Mouse (Mus musculus) kidney, postnatal 10 days (tissue): ENCODE measurements around the gene Chek2.
"Not testable (repeated sequence)": the region's sequence is repeated elsewhere in the genome, so short reads cannot be mapped to it uniquely, and the experiment has no call there.

ENCODE experiments used
- DNase-seq: peaks from one replicate; pipeline ENCODE4 v3.0.0; 2021; ENCODE audit warnings: mixed read lengths

Gene Chek2

GRCm38 (mm10) chr5:110839678-110840365, at the start of gene Chek2, which contains the start of gene Hscb:
Gene Chek2 (plus strand): TSS chr5:110839979.
Gene Hscb (minus strand): TSS chr5:110839777.
- peak; percentile 98 for DNase-seq

- DNase-seq, result peak; percentile 53
These were observed 45.4 kb upstream of the Chek2 start for GRCm38 (mm10) chr5:110794363-110794762.

DNA sequence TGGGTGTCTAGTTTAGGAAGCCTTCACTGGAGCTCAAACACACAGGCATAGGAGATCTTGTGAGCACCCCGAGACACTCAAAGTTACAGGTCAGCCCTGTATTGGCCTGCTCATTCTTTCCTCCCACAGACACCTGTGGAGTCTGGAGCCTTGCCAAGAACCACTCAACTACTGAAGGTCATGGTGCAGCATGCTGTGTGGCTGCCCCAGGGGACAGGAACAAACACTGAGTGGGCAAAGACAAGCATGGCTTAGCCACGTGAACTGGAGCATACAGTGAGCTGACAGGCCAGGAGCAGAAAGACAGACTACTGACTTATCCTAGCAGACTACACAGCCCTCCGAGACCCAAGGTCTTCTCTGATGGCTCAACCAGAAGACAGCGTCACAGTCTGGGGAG, 42.1 kb upstream of the Chek2 start:
- DNase-seq, result peak; percentile 77

DNA sequence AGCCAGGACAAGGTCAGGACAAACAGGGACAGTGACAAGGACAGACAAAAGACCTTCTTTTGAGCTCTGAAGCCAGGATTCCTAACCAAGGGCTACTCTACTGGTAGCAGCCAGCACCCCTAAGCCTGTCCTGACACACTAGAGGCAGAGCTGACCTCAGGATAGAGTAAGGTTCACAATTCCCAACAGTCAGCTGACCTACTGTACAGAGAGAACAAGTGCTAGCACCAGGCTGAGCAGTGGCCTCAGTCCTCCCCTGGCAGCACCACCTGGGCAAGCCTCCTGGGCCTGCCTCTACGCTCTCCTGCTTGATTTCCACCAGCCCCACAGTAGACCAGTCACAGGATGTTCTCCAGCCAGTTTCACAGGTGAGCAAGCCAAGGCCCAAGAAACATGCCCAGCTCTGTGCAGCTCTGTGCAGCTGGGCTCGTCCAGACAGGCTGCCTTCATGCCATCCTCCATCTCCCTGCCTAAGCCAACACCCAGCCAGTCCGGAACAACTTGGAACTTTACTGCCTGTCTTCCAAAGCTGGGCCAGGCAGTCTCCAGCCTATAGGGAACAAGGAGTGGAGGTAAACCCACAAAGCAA, 38.6 kb upstream of the Chek2 start:
- no peak for DNase-seq

GRCm38 (mm10) chr5:110802186-110802585, 37.6 kb upstream of the Chek2 start:
- DNase-seq, result peak; percentile 25

- DNase-seq, result no peak
These were observed 37.0 kb upstream of the Chek2 start for GRCm38 (mm10) chr5:110802809-110803208.

- DNase-seq, result no peak
These were observed 35.6 kb upstream of the Chek2 start for GRCm38 (mm10) chr5:110804012-110804743.

GRCm38 (mm10) chr5:110806154-110806553, 33.6 kb upstream of the Chek2 start:
- DNase-seq, result no peak

GRCm38 (mm10) chr5:110806676-110807075, 33.1 kb upstream of the Chek2 start:
- no peak for DNase-seq

DNA sequence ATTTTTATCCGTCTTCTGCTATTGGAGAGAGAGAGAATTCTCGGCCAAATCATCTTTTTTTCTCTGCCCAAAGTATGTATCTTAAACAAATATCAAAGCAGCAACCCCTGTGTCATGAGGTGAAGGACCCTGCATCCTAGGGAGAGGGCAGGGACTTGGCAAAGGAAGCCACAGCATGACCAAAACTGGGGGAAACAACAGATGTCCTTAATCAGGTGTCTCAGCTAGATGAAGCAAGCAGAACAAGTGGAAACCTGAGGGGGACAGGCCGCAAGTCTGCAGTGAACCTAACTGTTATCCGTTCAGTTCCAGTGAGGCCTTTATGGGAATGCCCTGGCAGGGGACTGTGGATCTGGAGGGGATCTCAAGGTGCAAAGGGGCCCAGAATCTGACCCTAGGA, 32.3 kb upstream of the Chek2 start:
- DNase-seq, result peak; percentile 5

- peak; percentile 96 for DNase-seq
These were observed 31.6 kb upstream of the Chek2 start for GRCm38 (mm10) chr5:110808061-110808631.

DNA sequence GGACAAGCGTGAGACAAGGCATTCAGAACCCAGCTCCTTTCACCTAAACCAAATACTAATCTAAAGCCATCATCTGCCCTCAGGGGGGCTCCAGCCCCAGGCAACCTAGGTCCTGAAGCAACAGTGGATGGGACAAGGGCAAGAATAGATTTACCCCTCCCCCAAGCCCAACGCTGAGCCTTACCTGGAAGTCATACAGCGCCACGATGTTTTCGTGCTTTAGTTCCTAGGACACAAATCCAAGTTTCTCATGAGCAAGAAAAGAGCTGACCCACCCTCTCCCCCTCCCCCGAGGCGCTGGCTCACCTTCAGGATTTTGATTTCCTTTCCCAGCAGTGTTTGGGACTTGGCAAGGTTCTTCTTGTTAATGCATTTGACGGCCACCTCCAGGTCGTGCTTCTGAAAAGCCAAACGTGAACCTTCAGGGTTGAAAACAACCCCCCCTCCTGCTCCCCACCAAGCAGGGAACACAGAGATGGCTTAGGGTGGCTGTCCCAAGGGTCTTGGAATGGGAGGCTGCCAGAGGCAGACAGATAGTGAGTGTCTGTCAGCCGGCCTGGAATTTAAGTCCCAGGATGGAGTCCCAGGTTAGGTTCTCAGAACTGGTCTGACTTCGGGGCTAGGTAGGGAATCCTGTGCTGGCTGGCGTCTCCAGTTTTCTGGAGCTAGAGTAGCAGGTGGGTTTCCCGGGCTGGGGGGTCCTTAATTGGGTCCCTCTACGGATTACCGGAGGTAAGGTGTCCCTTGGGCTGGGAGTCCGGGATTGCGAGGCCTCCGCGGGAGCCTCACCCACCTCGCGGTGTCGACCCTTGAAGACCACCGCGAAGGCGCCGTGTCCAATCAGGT, 30.7 kb upstream of the Chek2 start:
- DNase-seq, result peak; percentile 53

DNA sequence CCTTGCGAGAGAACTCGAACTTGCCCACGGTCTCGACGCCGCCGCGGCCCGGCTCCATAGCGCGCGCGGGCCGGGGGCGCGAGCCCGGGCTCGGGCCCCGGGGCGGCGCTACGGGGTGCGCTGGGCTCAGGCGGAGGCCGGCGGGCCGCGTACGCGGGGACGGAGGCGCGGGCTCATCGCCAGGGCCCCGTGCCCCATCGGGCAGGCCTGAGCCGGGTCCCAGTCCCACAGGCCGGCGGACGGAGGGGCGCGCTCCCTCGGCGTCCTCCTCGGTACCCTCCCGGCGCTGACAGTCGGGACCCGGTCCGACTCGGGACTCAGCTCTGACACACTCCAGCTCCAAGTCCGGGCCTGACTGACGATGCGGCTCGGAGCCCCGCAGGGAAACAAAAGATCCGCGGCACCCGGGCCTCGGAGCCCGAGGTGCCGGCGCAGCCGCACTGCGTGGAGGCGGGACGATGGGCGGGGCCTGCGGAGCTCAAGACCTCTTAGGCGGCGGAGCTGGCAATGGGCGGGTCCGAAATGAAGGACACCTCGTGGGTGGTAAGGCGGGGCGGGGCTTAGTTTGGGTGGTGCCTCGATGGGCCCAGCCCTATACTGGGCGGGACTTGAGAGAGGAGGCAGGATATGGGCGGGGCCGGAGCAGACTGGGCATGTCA, 30.0 kb upstream of the Chek2 start, which contains the start of gene Ulk1:
Gene Ulk1 (minus strand): TSS at position 431 of the 659 bp plus-strand sequence.
- DNase-seq, result peak; percentile 100

DNA sequence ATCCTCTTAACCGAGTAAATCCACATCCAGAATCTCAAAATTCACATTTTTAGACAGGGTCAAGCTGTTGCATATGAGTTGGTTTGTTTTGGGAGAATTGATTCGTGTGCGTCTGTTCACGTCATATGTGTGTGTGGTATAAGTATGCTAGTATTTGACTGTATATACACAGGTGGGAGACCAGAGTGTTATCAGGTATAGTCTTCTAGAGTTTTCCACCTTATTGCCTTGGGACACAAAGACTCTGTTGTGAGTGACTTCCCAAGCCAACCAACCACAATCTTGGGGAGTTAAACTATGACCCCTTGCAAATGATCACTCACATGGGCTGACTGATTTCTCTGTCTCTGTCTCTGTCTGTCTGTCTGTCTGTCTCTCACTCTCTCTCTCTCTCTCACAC, 15.4 kb upstream of the Chek2 start:
- DNase-seq, result no peak

DNA sequence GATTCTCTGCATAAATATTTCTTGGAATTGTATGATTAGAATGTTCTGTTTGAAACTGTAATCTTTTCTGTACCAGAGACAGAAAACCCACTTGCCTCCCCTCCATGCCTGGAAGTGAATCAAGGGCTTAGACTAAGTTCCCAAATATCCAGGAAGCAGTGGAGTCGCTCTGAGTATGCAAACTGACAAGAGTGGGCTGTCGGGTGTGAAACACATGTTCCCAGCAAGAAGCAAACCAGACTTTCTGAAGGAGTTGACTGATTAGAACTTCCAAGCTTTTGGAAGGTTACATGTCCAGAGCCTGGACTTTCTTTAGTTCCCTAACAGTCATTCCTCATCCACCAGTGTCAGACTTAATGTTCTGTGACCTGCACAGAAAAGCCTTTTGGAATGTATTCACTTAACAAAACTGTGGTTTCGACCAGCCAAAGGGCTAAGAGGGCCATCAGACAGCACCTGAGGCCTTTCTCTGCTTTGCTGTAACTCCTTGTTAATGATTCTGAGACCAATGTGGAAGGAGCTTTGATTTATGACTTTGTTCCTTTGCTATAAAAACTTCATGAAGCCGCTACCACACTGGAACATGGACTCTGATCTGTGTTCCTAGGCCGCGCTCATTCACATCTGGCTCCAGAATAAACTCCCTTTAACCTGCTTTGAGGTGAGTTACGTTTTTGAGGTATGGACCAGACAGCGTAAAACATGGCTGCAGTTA, 12.8 kb upstream of the Chek2 start:
- peak; percentile 20 for DNase-seq

- DNase-seq, result no peak
These were observed 12.2 kb upstream of the Chek2 start for GRCm38 (mm10) chr5:110827576-110827975.

DNA sequence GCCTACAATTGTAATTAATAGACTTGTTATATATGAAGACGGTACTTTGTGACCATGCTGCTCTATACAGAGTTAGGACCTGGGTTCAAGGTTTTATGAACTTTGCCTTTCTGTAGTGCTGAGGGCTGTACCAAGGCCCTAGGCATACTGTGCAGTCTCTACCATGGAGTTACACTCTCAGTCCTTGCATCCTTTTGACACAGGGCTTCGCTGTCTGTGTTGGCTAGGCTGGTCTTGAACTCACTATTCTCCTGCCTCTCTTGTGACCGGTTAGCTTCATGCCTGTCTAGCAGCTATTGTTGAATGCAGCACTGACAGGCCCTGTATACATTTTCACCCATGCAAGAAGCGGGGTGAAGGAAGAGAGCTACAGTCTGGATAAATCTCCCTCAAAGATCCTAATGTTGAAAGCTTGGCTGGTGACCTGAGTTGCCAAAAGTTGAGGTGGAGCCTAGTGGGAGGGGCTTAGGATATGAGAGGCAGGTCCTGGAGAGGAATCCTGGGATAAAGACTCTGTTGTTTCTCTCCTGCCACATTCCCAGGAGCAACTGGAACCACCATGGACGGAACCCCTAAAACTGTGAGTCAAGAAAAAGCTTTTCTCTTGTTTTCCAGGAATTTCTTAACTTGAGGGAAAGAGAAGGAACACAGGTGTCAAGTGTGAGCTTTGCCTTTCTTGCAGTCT, 8.6 kb upstream of the Chek2 start:
- no peak for DNase-seq

GRCm38 (mm10) chr5:110835959-110836358, 3.8 kb upstream of the Chek2 start:
- peak; percentile 78 for DNase-seq

DNA sequence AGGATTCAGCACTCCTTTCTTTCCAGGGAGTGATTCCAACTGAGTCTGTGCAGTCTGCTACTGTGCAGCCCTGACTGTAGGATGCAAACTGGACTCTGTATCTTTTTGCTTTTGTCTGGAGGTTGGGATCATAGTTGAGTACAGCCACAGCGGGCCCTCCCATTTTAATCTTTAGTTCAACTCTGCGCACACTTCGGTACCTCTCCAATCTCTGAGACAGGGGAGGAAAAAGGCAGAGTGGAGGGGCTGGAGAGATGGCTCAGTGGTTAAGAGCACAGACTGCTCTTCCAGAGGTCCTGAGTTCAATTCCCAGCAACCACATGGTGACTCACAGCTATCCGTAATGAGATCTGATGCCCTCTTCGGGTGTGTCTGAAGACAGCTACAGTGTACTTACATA, 1.8 kb upstream of the Chek2 start:
- DNase-seq, result not testable (repeated sequence)

GRCm38 (mm10) chr5:110839038-110839677, 621 bp upstream of the Chek2 start:
- DNase-seq, result no peak
